Mouse (Mus musculus): ENCODE measurements at regions not wholly inside any gene's neighbourhood (a gene's known extent, or its start where the extent isn't known, plus 50 kb on each side); places are given as distances from the start of the nearest gene placed in this dataset.

DNA sequence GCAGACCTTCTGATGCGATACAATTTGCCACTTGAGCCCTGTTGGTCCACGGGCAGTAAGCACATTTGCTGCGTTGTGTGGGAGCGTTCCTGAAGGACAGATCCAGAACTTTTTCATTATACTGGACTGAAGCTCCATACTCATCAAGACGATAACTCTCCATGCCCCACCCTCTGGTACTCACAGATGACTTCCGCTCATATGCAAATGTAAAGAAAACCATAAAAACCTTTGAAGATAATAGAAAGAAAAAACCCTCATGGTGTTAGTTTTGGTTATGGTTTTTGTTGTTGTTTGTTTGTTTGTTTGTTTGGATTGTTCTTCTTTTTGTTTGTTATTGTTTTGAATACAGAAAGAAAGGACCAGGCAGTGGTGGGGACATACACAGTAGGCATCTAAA lies 86.0 kb upstream of the Calm2 start:
- Histone ChIP-seq H3K27me3 (no peaks in the 10 kb centered on the region), H3K4me3 (replicated peaks) (peak overlapping the region; percentile 21), H3K27ac (no peak overlapping the region), H3K4me2 (peak overlapping the region; percentile 65), H3K36me3 (no peaks in the 10 kb centered on the region), H3K9me3 (replicated peaks) (no peaks in the 10 kb centered on the region), H3K4me1 (peaks cover 44% of the 10 kb centered on the region), H3K9ac (no peak overlapping the region)
- 33% methylated on average over 6 of the region's 6 CpGs for WGBS
- no peak for ATAC-seq (replicated peaks; ENCODE audit: low FRiP score)

DNA sequence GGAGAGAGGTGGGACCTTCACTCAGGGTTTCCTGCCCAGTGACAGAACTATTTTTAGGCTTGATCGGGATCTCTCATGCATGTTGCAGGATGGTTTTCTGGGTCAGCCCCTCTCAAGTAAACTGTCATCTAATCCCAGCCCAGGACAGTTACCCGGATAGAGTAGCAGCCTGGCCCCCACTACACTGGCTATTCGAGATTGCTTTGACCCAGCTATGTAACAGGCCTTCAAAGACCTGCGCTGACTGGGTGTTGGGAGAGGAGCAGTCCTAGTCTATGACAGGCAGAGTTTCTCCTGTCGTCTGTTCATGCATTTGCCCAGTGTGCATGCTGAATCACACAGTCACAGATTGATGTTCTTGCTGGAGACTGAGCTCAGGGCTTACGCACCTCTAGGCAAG lies 86.2 kb upstream of the Epcam start:
- 0 out of 2 replicates have a peak, but pooled peaks have one; percentile 19 for ATAC-seq (replicated peaks; ENCODE audit: low FRiP score)
- Histone ChIP-seq H3K27ac (peak overlapping the region; percentile 64), H3K9ac (no peak overlapping the region), H3K4me3 (replicated peaks) (no peak overlapping the region), H3K4me1 (peaks cover 12% of the 10 kb centered on the region; the same call in 1 of the 2 replicates), H3K36me3 (no peaks in the 10 kb centered on the region), H3K4me2 (no peak overlapping the region), H3K9me3 (replicated peaks) (peaks cover 3% of the 10 kb centered on the region; the same call in 1 of the 2 replicates), H3K27me3 (no peaks in the 10 kb centered on the region)
- 53% methylated on average over 6 of the region's 6 CpGs for WGBS

GRCm38 (mm10) chr17:87550518-87551164 lies 85.1 kb upstream of the Epcam start:
- H3K4me1 ChIP-seq: peaks cover 12% of the 10 kb centered on the region; the same call in 1 of the 2 replicates
- no peak overlapping the region for H3K4me2 ChIP-seq
- H3K27ac ChIP-seq: peak overlapping the region; percentile 83
- no peak overlapping the region for H3K9ac ChIP-seq
- H3K27me3 ChIP-seq: no peaks in the 10 kb centered on the region
- no peak overlapping the region for H3K4me3 ChIP-seq (replicated peaks)
- peak; percentile 76 for ATAC-seq (replicated peaks; ENCODE audit: low FRiP score)
- no peaks in the 10 kb centered on the region for H3K9me3 ChIP-seq (replicated peaks)
- no peaks in the 10 kb centered on the region for H3K36me3 ChIP-seq
- 41% methylated on average over 13 of the region's 13 CpGs for whole genome bisulfite sequencing

- 52% methylated on average over 2 of the region's 2 CpGs for WGBS
Observed at GRCm38 (mm10) chr17:87554561-87554960, 81.2 kb upstream of the Epcam start.

GRCm38 (mm10) chr17:87558419-87558818 lies 77.4 kb upstream of the Epcam start:
- ATAC-seq (replicated peaks; ENCODE audit: low FRiP score): no peak
- no peaks in the 10 kb centered on the region for H3K36me3 ChIP-seq
- no peaks in the 10 kb centered on the region for H3K27me3 ChIP-seq
- H3K9me3 ChIP-seq (replicated peaks): no peaks in the 10 kb centered on the region
- no peak overlapping the region for H3K4me3 ChIP-seq (replicated peaks)
- no peak overlapping the region for H3K27ac ChIP-seq
- H3K9ac ChIP-seq: no peak overlapping the region
- H3K4me1 ChIP-seq: no peaks in the 10 kb centered on the region
- H3K4me2 ChIP-seq: no peak overlapping the region
- WGBS: 54% methylated on average over 2 of the region's 2 CpGs

More at GRCm38 (mm10) chr17:87554561-87554960, 81.2 kb upstream of the Epcam start:
- Histone ChIP-seq H3K4me2 (no peak overlapping the region), H3K9me3 (replicated peaks) (no peaks in the 10 kb centered on the region), H3K4me3 (replicated peaks) (no peak overlapping the region), H3K27me3 (no peaks in the 10 kb centered on the region), H3K4me1 (peaks cover 11% of the 10 kb centered on the region; the same call in 1 of the 2 replicates), H3K9ac (no peak overlapping the region), H3K27ac (no peak overlapping the region), H3K36me3 (no peaks in the 10 kb centered on the region)
- ATAC-seq (replicated peaks; ENCODE audit: low FRiP score): no peak

- WGBS: 91% methylated on average over 10 of the region's 10 CpGs
- H3K4me1 ChIP-seq: no peaks in the 10 kb centered on the region
- no peaks in the 10 kb centered on the region for H3K9me3 ChIP-seq (replicated peaks)
Observed at GRCm38 (mm10) chr17:87559641-87560040, 76.1 kb upstream of the Epcam start.

DNA sequence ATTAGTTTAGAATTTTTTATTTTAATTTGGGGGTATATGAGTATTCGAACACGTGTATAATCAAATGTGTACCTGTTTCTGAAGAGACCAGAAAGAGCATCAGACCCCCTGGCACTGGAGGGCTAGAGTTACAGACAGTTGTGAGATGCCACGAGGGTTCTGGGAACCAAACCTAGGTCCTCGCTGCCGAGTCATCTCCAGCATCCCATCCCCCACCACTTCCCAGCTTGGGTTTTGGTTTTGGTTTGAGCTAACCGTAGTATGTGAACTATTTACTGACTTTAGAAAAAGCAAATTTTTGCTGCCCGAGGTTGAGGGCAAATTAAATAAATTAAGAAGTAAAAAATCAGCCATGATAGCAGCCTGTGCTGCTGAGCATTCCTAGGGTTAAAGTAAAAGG lies 74.9 kb upstream of the Epcam start:
- H3K9ac ChIP-seq: no peak overlapping the region
- no peaks in the 10 kb centered on the region for H3K27me3 ChIP-seq
- WGBS: 81% methylated on average over 7 of the region's 7 CpGs
- no peak overlapping the region for H3K4me3 ChIP-seq (replicated peaks)
- ATAC-seq (replicated peaks; ENCODE audit: low FRiP score): no peak
- no peak overlapping the region for H3K4me2 ChIP-seq
- H3K9me3 ChIP-seq (replicated peaks): no peaks in the 10 kb centered on the region
- H3K36me3 ChIP-seq: no peaks in the 10 kb centered on the region
- no peak overlapping the region for H3K27ac ChIP-seq
- no peaks in the 10 kb centered on the region for H3K4me1 ChIP-seq

More at GRCm38 (mm10) chr17:87559641-87560040, 76.1 kb upstream of the Epcam start:
- Histone ChIP-seq H3K36me3 (no peaks in the 10 kb centered on the region), H3K4me3 (replicated peaks) (no peak overlapping the region), H3K4me2 (no peak overlapping the region), H3K27ac (no peak overlapping the region), H3K27me3 (no peaks in the 10 kb centered on the region), H3K9ac (no peak overlapping the region)
- no peak for ATAC-seq (replicated peaks; ENCODE audit: low FRiP score)

DNA sequence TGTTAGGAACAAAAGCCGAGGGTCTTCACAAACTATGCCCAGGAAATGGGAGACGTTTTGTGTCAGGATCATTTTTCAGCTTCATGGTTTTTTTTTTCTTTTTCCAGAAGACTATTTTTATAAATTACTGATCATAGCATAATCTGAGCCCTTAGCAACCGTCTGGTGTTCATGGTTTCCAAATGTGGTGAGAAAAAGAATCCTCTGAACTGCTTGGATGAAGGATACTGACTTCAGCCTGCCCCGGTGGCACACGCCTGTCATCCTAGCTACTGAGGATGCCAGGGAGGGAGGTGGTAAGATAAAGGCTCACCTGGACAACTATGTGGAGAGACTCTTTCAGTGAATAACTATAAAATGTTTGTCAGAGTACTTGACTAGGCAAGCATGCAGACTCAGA lies 72.4 kb upstream of the Epcam start:
- no peak for ATAC-seq (replicated peaks; ENCODE audit: low FRiP score)
- H3K27ac ChIP-seq: no peak overlapping the region
- H3K4me1 ChIP-seq: peaks cover 10% of the 10 kb centered on the region
- H3K4me2 ChIP-seq: no peak overlapping the region
- no peaks in the 10 kb centered on the region for H3K36me3 ChIP-seq
- no peak overlapping the region for H3K4me3 ChIP-seq (replicated peaks)
- no peaks in the 10 kb centered on the region for H3K9me3 ChIP-seq (replicated peaks)
- WGBS: 83% methylated on average over 5 of the region's 5 CpGs
- no peaks in the 10 kb centered on the region for H3K27me3 ChIP-seq
- H3K9ac ChIP-seq: no peak overlapping the region

- Histone ChIP-seq H3K9ac (no peak overlapping the region), H3K9me3 (replicated peaks) (no peaks in the 10 kb centered on the region), H3K4me1 (peaks cover 10% of the 10 kb centered on the region), H3K4me2 (no peak overlapping the region), H3K27ac (no peak overlapping the region), H3K36me3 (no peaks in the 10 kb centered on the region), H3K27me3 (peaks cover 7% of the 10 kb centered on the region; the same call in 1 of the 2 replicates), H3K4me3 (replicated peaks) (no peak overlapping the region)
- no peak for ATAC-seq (replicated peaks; ENCODE audit: low FRiP score)
- 82% methylated on average over 4 of the region's 4 CpGs for WGBS
Observed at GRCm38 (mm10) chr17:87565631-87566030, 70.1 kb upstream of the Epcam start.

DNA sequence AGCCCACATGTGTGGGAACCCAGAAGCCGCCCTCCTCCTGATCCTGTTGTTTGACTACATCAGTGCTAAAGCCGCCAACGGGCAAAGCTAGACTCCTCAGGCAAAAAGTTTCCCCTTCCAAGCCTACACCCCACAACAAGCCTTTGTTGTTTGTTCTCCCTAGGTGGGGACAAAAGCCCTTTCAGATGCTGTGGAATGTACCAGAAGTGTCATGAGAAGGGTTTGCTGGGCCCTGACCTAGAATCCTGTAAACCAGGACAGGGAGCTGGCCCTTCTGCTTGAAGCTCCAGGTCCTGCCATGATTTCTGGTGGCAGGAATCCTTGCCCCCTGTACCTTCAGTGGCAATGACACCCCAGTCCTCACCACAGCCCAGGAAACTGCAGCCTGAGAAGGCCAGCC lies 69.5 kb upstream of the Epcam start:
- no peak for ATAC-seq (replicated peaks; ENCODE audit: low FRiP score)
- H3K27me3 ChIP-seq: peaks cover 9% of the 10 kb centered on the region; the same call in 1 of the 2 replicates
- H3K9me3 ChIP-seq (replicated peaks): no peaks in the 10 kb centered on the region
- H3K4me2 ChIP-seq: no peak overlapping the region
- no peak overlapping the region for H3K27ac ChIP-seq
- H3K36me3 ChIP-seq: no peaks in the 10 kb centered on the region
- H3K4me3 ChIP-seq (replicated peaks): no peak overlapping the region
- no peak overlapping the region for H3K9ac ChIP-seq
- 73% methylated on average over 3 of the region's 3 CpGs for WGBS
- H3K4me1 ChIP-seq: peaks cover 13% of the 10 kb centered on the region

GRCm38 (mm10) chr17:87566996-87567395 lies 68.8 kb upstream of the Epcam start:
- no peak overlapping the region for H3K9ac ChIP-seq
- no peak overlapping the region for H3K27ac ChIP-seq
- H3K36me3 ChIP-seq: no peaks in the 10 kb centered on the region
- peaks cover 16% of the 10 kb centered on the region for H3K4me1 ChIP-seq
- peaks cover 9% of the 10 kb centered on the region; the same call in 1 of the 2 replicates for H3K27me3 ChIP-seq
- ATAC-seq (replicated peaks; ENCODE audit: low FRiP score): no peak
- H3K9me3 ChIP-seq (replicated peaks): no peaks in the 10 kb centered on the region
- no peak overlapping the region for H3K4me3 ChIP-seq (replicated peaks)
- peak overlapping the region; percentile 7; the same call in 1 of the 2 replicates for H3K4me2 ChIP-seq
- WGBS: 25% methylated on average over 9 of the region's 9 CpGs

GRCm38 (mm10) chr17:87567475-87567874 lies 68.3 kb upstream of the Epcam start:
- WGBS: 9% methylated on average over 2 of the region's 2 CpGs
- ATAC-seq (replicated peaks; ENCODE audit: low FRiP score): no peak
- H3K4me1 ChIP-seq: peaks cover 16% of the 10 kb centered on the region
- peaks cover 9% of the 10 kb centered on the region; the same call in 1 of the 2 replicates for H3K27me3 ChIP-seq
- no peaks in the 10 kb centered on the region for H3K36me3 ChIP-seq
- H3K4me3 ChIP-seq (replicated peaks): no peak overlapping the region
- H3K27ac ChIP-seq: no peak overlapping the region
- H3K9ac ChIP-seq: no peak overlapping the region
- H3K9me3 ChIP-seq (replicated peaks): no peaks in the 10 kb centered on the region
- H3K4me2 ChIP-seq: no peak overlapping the region

DNA sequence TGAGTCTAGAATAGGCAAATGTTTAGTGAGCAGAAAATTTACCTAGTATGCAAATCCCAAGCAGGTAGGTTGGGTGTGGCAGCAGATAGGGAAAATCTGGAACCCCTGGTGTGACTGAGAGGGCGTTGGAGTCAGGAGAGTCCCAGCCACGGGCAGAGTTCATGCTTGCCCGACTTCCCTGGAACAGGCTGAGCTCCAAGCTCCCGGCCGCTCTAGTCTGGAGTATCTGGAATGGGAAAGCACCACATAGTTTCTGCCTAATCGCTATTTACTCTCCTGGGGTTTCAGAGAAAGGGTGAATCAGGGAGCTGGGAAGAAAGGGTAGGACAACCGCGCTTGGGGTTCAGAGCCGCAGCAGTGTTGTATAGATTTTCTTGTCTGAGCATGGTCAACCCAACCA lies 65.8 kb upstream of the Epcam start:
- Histone ChIP-seq H3K9ac (no peak overlapping the region), H3K4me2 (no peak overlapping the region), H3K27ac (no peak overlapping the region), H3K4me3 (replicated peaks) (no peak overlapping the region), H3K4me1 (peaks cover 16% of the 10 kb centered on the region), H3K36me3 (no peaks in the 10 kb centered on the region), H3K27me3 (peaks cover 12% of the 10 kb centered on the region; the same call in 1 of the 2 replicates), H3K9me3 (replicated peaks) (no peaks in the 10 kb centered on the region)
- ATAC-seq (replicated peaks; ENCODE audit: low FRiP score): no peak
- 85% methylated on average over 9 of the region's 9 CpGs for WGBS
